Mouse (Mus musculus) brain, adult 2 months (tissue): ENCODE data around the gene Lst1.

Source experiments
- DNase-seq: peaks from one replicate; pipeline ENCODE4 v3.0.0; 2011; ENCODE audit warnings: low read depth, low spot score

Gene Lst1

GRCm38 (mm10) chr17:35185639-35186611 is 2.3 kb downstream of the Lst1 start:
- DNase-seq = no peak

- no peak for DNase-seq
Observed at GRCm38 (mm10) chr17:35180093-35180492, 8.1 kb downstream of the Lst1 start.

GRCm38 (mm10) chr17:35178528-35178927 is 9.7 kb downstream of the Lst1 start:
- peak; percentile 75 for DNase-seq

GRCm38 (mm10) chr17:35175968-35176367 is 12.3 kb downstream of the Lst1 start, which contains the start of gene Aif1:
Gene Aif1, minus strand, starts transcription at chr17:35176068.
- DNase-seq = no peak

GRCm38 (mm10) chr17:35175382-35175781 is 12.9 kb downstream of the Lst1 start:
- DNase-seq = no peak

GRCm38 (mm10) chr17:35174201-35174977 is 13.8 kb downstream of the Lst1 start:
- DNase-seq = no peak

- DNase-seq = no peak
Observed at GRCm38 (mm10) chr17:35173329-35173728, 14.9 kb downstream of the Lst1 start.

GRCm38 (mm10) chr17:35172445-35173234 is 15.6 kb downstream of the Lst1 start:
- DNase-seq = peak; percentile 84

GRCm38 (mm10) chr17:35168541-35169207 is 19.6 kb downstream of the Lst1 start:
- peak; percentile 88 for DNase-seq

- DNase-seq = peak; percentile 60
Observed at GRCm38 (mm10) chr17:35167794-35168193, 20.4 kb downstream of the Lst1 start.

- DNase-seq = peak; percentile 90
Observed at GRCm38 (mm10) chr17:35166352-35167035, 21.7 kb downstream of the Lst1 start.

- DNase-seq = no peak
Observed at GRCm38 (mm10) chr17:35165451-35166155, 22.6 kb downstream of the Lst1 start.

- peak; percentile 100 for DNase-seq
Observed at GRCm38 (mm10) chr17:35164568-35165450, 23.4 kb downstream of the Lst1 start, which contains the start of gene Prrc2a. Gene Prrc2a, minus strand, starts transcription at chr17:35164897.

GRCm38 (mm10) chr17:35164218-35164567 is 24.0 kb downstream of the Lst1 start:
- no peak for DNase-seq

GRCm38 (mm10) chr17:35163326-35164081 is 24.7 kb downstream of the Lst1 start:
- no peak for DNase-seq

- no peak for DNase-seq
Observed at GRCm38 (mm10) chr17:35162730-35163129, 25.5 kb downstream of the Lst1 start.

- DNase-seq = no peak
Observed at GRCm38 (mm10) chr17:35162121-35162520, 26.1 kb downstream of the Lst1 start.

- no peak for DNase-seq
Observed at GRCm38 (mm10) chr17:35161421-35161820, 26.8 kb downstream of the Lst1 start.
